In genomic region chr13:93787647-93788046, GRCm38 (mm10) we compare ENCODE assay signal across 9 mouse cellular contexts. TPM values are rescaled to one million over a fixed set of nuclear protein-coding genes. Genes with fewer than 3 reads are reported as not detected.
DNase-seq lines count a peak whose midpoint lies in the region; ATAC-seq lines count a peak whose summit lies in the region.
"Had no signal": no experiment of that assay in that cellular context is flagged by ENCODE, and none has a peak within 500 bp of the region (broad histone marks: within the 10 kb centered on the region; RNA-seq: fewer than 3 reads in every experiment).

No protein-coding gene starts in this region.

- H3K4me2 ChIP-seq in hindbrain, embryonic 16.5 days (ENCODE audit: low read length), result no peak overlapping the region
- no peak overlapping the region for H3K4me2 ChIP-seq in hindbrain, embryonic 13.5 days
- no peak overlapping the region for H3K4me2 ChIP-seq in midbrain, embryonic 16.5 days (ENCODE audit: low read length)
- H3K4me2 ChIP-seq: midbrain, embryonic 15.5 days had no signal

- DNase-seq in midbrain, embryonic 10.5 days (ENCODE audit: low spot score), result no peak
- peak; percentile 77 for DNase-seq in cerebellum, adult 9-10 months
- DNase-seq in lung, postnatal 10 days, result peak; percentile 53
- DNase-seq in left cerebral cortex, adult 8-10 months (ENCODE audit: low spot score in 2 of 2), result no peak
- no peak for DNase-seq in c-Kit-positive CD71-positive TER-119-positive erythroid progenitor cells, embryonic 14.5 days (ENCODE audit: low spot score)

- 54% methylated on average over 8 of the region's 8 CpGs for WGBS in hindbrain, embryonic 16.5 days
- 72% methylated on average over 8 of the region's 8 CpGs for WGBS in hindbrain, embryonic 13.5 days
- 58% methylated on average over 8 of the region's 8 CpGs for WGBS in midbrain, embryonic 16.5 days
- 88% methylated on average over 8 of the region's 8 CpGs for WGBS in midbrain, embryonic 10.5 days

- H3K9ac ChIP-seq in hindbrain, embryonic 16.5 days (ENCODE audit: low read depth, low read length), result no peak overlapping the region
- no peak overlapping the region for H3K9ac ChIP-seq in hindbrain, embryonic 13.5 days
- no peak overlapping the region for H3K9ac ChIP-seq in midbrain, embryonic 16.5 days (ENCODE audit: low read depth, low read length)
- H3K9ac ChIP-seq: midbrain, embryonic 15.5 days had no signal

- H3K27ac ChIP-seq in hindbrain, embryonic 16.5 days (ENCODE audit: low read depth, low read length), result peak overlapping the region; percentile 29; the same call in 1 of the 2 replicates
- H3K27ac ChIP-seq in hindbrain, embryonic 13.5 days, result no peak overlapping the region
- no peak overlapping the region for H3K27ac ChIP-seq in midbrain, embryonic 16.5 days (ENCODE audit: low read length)
- no peak overlapping the region for H3K27ac ChIP-seq in midbrain, embryonic 10.5 days (replicated peaks)
- H3K27ac ChIP-seq: midbrain, embryonic 15.5 days had no signal

- H3K4me3 ChIP-seq in hindbrain, embryonic 16.5 days (ENCODE audit: low read length), result no peak overlapping the region
- no peak overlapping the region for H3K4me3 ChIP-seq in hindbrain, embryonic 13.5 days
- no peak overlapping the region for H3K4me3 ChIP-seq in midbrain, embryonic 16.5 days (ENCODE audit: low read depth, low read length)
- H3K4me3 ChIP-seq in midbrain, embryonic 10.5 days, result no peak overlapping the region
- H3K4me3 ChIP-seq: midbrain, embryonic 15.5 days had no signal

- H3K27me3 ChIP-seq in hindbrain, embryonic 16.5 days (replicated peaks; ENCODE audit: control insufficient read depth, insufficient read depth, low read length), result peaks cover 2% of the 10 kb centered on the region; the same call in 1 of the 2 replicates
- H3K27me3 ChIP-seq in hindbrain, embryonic 13.5 days, result no peaks in the 10 kb centered on the region
- no peaks in the 10 kb centered on the region; the same call in 1 of the 2 replicates for H3K27me3 ChIP-seq in midbrain, embryonic 16.5 days (ENCODE audit: control insufficient read depth, insufficient read depth, low read depth, low read length)
- H3K27me3 ChIP-seq in midbrain, embryonic 10.5 days (ENCODE audit: low read depth, poor library complexity, severe bottlenecking), result no peaks in the 10 kb centered on the region
- H3K27me3 ChIP-seq: midbrain, embryonic 15.5 days had no signal

- H3K4me1 ChIP-seq in hindbrain, embryonic 16.5 days (ENCODE audit: control insufficient read depth, insufficient read depth, low read depth, low read length), result peaks cover 6% of the 10 kb centered on the region
- 0 out of 2 replicates have a peak, but pooled peaks cover 6% of the 10 kb centered on the region for H3K4me1 ChIP-seq in hindbrain, embryonic 13.5 days (replicated peaks)
- H3K4me1 ChIP-seq in midbrain, embryonic 16.5 days (ENCODE audit: control insufficient read depth, insufficient read depth, low read length), result peaks cover 2% of the 10 kb centered on the region; the same call in 1 of the 2 replicates
- no peaks in the 10 kb centered on the region; the same call in 1 of the 2 replicates for H3K4me1 ChIP-seq in midbrain, embryonic 10.5 days

- no peaks in the 10 kb centered on the region for H3K9me3 ChIP-seq in hindbrain, embryonic 16.5 days (ENCODE audit: control insufficient read depth, low read length)
- no peaks in the 10 kb centered on the region for H3K9me3 ChIP-seq in hindbrain, embryonic 13.5 days
- no peaks in the 10 kb centered on the region for H3K9me3 ChIP-seq in midbrain, embryonic 16.5 days (replicated peaks; ENCODE audit: control insufficient read depth, low read length, poor library complexity, severe bottlenecking)
- H3K9me3 ChIP-seq in midbrain, embryonic 10.5 days (replicated peaks), result no peaks in the 10 kb centered on the region
- H3K9me3 ChIP-seq: midbrain, embryonic 15.5 days had no signal

- no peak for ATAC-seq in hindbrain, embryonic 16.5 days
- no peak for ATAC-seq in hindbrain, embryonic 13.5 days (ENCODE audit: low FRiP score)
- 0 out of 2 replicates have a peak, but pooled peaks have one; percentile 21 for ATAC-seq in midbrain, embryonic 16.5 days
- ATAC-seq: midbrain, embryonic 15.5 days had no signal

- no peaks in the 10 kb centered on the region for H3K36me3 ChIP-seq in hindbrain, embryonic 16.5 days (ENCODE audit: control insufficient read depth, insufficient read depth, low read length)
- H3K36me3 ChIP-seq in hindbrain, embryonic 13.5 days, result no peaks in the 10 kb centered on the region
- no peaks in the 10 kb centered on the region for H3K36me3 ChIP-seq in midbrain, embryonic 16.5 days (ENCODE audit: control insufficient read depth, insufficient read depth, low read length)
- H3K36me3 ChIP-seq in midbrain, embryonic 10.5 days, result no peaks in the 10 kb centered on the region
- H3K36me3 ChIP-seq: midbrain, embryonic 15.5 days had no signal

RNA-seq across cellular contexts. Expression of gene Arsb, which starts 16.2 kb away (rescaled TPM):
- polyA plus RNA-seq in hindbrain, embryonic 16.5 days (2015; fragmentation: Nextera tagmentation; extraction: Ambion mirVana), result 12.1 and 14.1 TPM in 2 replicates
- 6.1 and 7.4 TPM in 2 replicates for polyA plus RNA-seq in hindbrain, embryonic 13.5 days (2015; fragmentation: Nextera tagmentation; extraction: Ambion mirVana)
- 10.5 and 11.8 TPM in 2 replicates for polyA plus RNA-seq in midbrain, embryonic 16.5 days (2015; fragmentation: Nextera tagmentation; extraction: Ambion mirVana)
- 4.5 and 6.5 TPM in 2 replicates for polyA plus RNA-seq in midbrain, embryonic 10.5 days (2016; fragmentation: Nextera tagmentation; extraction: Ambion mirVana)
- 10 to 100 TPM; 74.9 to 85.3 (median 78.2) TPM for total RNA-seq in left cerebral cortex, adult 8-10 months (2022)

Comparison
In these comparisons a context has a peak if more than half of its experiments do, and no peak if none do; other contexts are left out.
1. DNase-seq: peak in cerebellum, adult 9-10 months (single experiment) and lung, postnatal 10 days (single experiment); none in midbrain, embryonic 10.5 days (single experiment), left cerebral cortex, adult 8-10 months (0 of 2) and c-Kit-positive CD71-positive TER-119-positive erythroid progenitor cells, embryonic 14.5 days (single experiment).